Mouse (Mus musculus) ES-CJ7 (cell line): Measurements from ENCODE around the gene F12.

Experiments used
- DNase-seq: peaks from one replicate; pipeline ENCODE4 v3.0.0; 2011; ENCODE audit warnings: low read depth, low spot score

Gene F12

DNA sequence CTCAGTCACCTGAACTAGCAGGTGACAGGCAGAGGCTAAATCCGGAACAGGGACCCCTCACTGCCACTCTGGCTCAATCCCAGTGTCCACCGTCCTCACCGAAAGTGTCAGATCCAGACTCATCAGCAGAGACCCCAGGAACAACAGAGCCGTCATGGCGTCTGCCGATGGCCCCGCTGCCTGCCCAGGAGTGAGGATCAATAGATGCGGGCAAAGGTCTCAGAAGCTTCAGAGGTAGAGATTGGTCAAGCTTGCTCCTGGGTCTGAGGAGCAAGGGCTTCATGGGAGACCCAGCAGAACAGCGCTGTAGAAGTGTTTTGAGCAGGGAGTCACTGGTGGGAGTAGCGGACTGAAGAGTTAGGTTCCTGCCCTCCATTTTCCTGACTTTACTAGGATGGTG lies at the start of gene F12:
TSS of gene F12 (minus strand) at position 181 of the 400 bp plus-strand sequence.
- DNase-seq, result no peak

DNA sequence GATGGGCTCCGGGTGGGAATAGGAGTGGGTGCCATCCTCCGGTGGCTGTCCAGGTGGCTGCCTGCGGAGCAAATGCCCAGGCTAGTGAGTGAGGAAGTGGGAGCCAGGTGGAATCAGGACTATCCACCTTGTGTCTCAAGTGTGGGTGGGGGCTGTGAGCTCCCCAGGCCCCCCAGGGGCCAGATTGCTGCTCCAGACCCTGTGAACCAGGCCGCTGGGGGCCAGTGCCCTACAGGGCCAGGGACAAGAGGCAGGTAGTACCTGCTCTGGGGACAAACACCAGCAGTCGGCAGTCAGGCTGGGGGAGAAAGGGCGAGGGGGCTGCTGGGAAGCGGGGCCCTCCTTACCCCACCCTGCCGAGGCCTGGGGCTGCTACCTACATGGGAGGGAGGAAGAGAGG lies 49.7 kb upstream of the F12 start:
- no peak for DNase-seq

GRCm38 (mm10) chr13:55475750-55476149 lies 49.2 kb upstream of the F12 start:
- DNase-seq, result no peak

- DNase-seq, result no peak
Measured at GRCm38 (mm10) chr13:55474621-55475069, 48.1 kb upstream of the F12 start.

GRCm38 (mm10) chr13:55473961-55474360 lies 47.4 kb upstream of the F12 start:
- DNase-seq, result no peak

DNA sequence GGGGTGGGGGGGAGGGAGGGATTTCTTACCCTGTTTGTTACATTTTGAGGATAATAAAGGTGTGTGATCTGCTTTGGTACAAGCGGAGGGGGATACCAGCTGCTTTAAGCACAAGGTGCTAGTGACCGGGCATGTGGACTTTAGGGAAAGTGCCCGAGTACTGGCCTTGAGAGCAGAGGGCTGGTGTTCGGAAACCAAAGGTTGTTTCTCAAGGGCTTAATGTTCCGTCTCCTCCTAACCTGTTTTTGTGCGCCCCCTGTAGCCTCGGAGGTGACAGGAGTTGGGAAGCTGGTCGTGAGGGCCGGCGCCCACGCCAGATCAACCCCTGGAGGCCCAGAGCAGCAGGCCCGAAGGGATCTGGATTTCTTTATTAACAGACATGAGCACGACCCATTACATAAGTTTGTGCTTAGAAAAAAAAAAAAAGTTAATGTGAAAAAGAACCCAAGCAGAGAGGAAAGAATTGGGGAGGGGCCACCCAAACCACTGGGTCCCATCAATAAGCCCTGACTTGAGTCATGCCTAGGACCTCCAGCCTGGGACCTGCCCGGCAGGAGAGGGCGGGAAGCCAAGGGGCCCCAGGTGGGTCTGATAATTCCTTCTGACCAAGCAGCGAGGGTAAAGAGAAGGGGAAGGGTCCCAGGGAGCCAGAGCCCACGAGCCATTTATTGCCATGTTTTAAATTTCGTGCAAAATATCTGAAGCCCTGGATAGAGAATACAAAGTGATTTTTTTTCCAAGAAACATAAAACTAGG lies 46.7 kb upstream of the F12 start:
- peak; percentile 69 for DNase-seq

- peak; percentile 36 for DNase-seq
Measured at GRCm38 (mm10) chr13:55472132-55473022, 45.8 kb upstream of the F12 start.

GRCm38 (mm10) chr13:55471819-55472131 lies 45.2 kb upstream of the F12 start:
- DNase-seq, result no peak

DNA sequence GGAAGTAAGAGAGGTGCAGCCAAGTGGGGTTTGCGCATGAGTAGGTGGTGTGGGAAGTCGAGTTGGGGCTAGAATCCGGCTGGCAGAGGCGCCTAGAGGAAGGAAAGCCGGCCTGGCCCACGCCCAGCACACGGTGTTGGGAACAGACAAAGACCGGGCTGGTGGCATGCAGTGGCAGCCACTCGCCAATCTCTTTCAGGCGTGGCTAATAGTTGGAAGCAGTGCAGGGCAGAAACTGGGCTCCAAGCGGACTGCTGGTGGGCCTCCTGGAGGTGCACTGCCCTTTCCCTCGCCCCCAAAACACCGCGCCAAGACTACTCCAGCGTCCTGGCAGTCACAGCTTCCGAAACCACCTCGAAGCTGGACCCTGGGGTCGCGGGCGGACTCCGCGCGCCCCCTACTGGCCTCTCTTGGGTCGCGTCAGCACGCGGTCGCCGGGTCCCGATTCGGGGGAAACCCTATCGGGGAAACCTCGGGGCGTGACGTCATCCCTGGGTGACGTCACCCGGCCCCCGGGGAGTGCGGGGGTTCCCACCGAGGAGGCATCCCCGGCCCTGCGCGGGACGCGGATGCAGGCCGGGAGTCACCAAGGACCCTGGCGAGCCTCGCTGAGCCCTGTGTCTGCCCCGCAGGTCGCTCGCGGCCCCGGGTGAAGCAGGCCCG lies 44.7 kb upstream of the F12 start:
- peak; percentile 78 for DNase-seq

DNA sequence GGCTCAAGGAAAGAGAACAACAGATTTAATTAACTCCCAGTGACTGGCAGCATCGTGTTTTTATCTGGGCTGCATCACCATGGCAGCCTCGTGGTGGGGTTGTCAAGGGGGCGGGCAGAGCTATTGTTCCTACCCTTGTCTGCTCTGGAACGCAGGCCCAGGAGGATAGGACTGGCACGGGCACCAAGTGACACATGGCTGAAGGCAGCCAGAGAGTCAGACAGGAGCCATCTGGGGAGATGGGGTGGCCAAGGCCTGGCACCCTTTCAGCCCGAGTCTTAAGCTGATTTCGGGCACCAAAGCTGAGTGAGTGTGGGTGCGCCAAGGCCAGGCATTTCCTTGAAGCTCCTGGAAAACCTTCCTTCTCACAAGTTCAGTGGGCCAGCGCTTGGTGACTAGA lies 43.8 kb upstream of the F12 start:
- no peak for DNase-seq

GRCm38 (mm10) chr13:55468851-55469560 lies 42.4 kb upstream of the F12 start:
- no peak for DNase-seq

DNA sequence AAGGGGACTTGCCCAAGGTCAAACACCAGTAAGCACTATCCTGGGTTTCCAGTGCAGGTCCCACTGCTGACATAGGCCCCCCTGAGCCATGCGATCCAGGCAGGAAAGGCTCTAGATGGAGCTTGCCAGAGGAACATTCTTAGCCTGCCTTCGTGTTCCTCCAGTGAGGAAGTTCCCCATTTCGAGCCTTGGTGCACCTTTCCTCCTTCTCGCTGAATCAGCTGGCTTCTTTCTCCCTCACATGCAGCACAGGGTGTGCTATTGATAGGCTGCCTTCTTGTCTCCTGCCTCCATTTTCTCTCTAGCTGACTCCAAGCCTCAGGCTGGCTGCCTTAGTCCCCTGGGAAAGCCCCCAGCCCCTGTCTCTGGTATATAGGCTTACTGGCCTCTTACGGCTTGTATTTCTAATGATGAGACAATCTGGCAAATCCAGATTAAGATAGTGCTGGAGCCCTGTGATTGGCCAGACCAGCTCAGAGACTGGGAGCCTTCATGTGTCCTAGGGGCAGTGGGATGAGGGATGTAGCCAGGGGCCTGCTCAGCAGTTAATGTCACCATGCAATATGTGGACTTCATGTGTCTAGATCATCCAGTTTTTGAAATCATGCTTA lies 39.3 kb upstream of the F12 start:
- no peak for DNase-seq

DNA sequence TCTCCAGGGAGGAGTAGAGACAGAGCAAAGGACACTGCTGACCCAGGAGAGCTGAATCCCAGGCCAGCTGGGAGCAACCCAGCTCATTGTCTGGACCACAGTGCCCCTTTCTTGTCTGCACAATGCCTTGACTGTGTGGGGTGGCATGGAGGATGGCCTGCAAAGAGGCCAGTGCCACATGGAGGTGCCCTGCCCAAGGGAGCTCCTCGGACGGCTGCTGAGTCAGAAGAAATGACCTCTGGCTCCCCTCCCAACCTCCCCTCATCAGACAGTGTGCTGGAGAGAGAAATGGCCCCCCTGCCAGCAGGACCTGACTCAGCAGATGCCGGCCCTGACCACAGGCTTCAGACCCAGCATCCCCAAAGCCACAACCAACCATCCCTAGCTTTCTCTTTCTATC lies 38.6 kb upstream of the F12 start:
- DNase-seq, result no peak

- peak; percentile 62 for DNase-seq
Measured at GRCm38 (mm10) chr13:55464027-55464884, 37.7 kb upstream of the F12 start, which contains the start of gene Prr7. Prr7 (plus strand) TSS chr13:55464267.

DNA sequence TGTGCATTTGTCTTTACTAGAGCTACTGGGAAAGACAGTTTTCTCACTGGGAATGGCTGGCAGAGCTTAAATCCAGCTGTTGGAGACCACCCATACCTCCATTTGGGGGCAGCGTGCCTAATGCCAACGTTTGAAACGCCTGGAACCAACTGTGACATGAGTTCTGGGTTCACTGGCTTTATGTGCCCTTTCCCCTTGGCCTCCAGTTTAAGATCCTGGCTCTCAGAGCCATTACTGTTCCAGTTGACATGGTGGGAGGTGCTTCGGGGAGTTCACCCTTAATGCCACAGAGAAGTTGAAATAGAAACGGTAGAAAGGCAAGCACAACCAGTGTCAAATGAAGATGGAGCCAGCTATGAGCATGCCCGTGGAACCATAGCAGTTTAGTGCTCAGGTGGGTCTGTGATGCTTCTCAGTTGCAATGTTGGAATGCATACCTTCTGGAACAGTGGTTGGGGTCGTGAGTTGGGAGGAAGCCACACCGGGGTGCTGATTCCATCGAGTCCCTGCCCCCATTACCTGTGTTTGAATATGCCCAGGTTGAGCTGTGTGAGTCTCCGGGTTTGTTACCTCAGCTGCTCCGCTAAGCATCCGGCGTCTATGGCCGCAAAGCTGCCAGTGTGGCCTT lies 36.9 kb upstream of the F12 start:
- DNase-seq, result no peak

DNA sequence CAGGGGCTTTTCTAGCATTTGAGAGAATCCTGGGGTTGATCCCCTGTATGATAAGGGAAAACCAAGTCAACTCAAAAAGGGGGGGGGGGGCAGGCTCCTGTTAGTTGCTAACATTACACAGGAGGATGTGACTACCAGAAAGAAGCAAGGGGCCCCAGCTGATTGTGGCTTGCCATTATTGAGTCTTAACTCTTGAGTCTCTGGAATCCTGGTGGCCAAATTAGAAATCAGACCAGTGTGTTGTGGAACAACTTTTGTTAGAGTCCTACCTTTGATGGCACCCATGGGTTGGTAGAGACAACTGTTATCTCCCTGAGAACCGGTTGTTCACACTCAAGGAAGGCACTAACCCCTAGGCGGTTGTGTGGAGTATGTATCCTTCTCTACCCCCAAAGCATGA lies 36.4 kb upstream of the F12 start:
- DNase-seq, result no peak

- no peak for DNase-seq
Measured at GRCm38 (mm10) chr13:55451785-55452549, 25.4 kb upstream of the F12 start.

GRCm38 (mm10) chr13:55451296-55451695 lies 24.7 kb upstream of the F12 start:
- DNase-seq, result no peak

GRCm38 (mm10) chr13:55450511-55450980 lies 24.0 kb upstream of the F12 start:
- no peak for DNase-seq
